Mouse (Mus musculus) CH12.LX (cell line): ENCODE results near the gene E2f2. TPM values are rescaled to one million over a fixed set of nuclear protein-coding genes. Genes with fewer than 3 reads are reported as not detected.

Experiments
- DNase-seq: peaks from one replicate; pipeline ENCODE4 v3.0.0-alpha.2; 2013; ENCODE audit errors: extremely low read depth
- H3K27ac ChIP-seq: 2 replicates; pipeline ENCODE4 v1.5.1; 2012; ENCODE audit warnings: low read depth, mild to moderate bottlenecking, control low read depth, moderate library complexity; ENCODE audit not compliant: insufficient read depth
- H3K27me3 ChIP-seq: replicated peaks from 2 replicates; pipeline ENCODE3; 2012; ENCODE audit warnings: inconsistent platforms
- H3K36me3 ChIP-seq, 2 experiments: replicated peaks in 1 of 2; 2 replicates each; pipeline versions ENCODE3 to v1.6.1; 2012; ENCODE audit warnings: inconsistent platforms in 1 of 2, low read length in 1 of 2, mild to moderate bottlenecking in 1 of 2, mixed read lengths in 1 of 2, moderate library complexity in 1 of 2; ENCODE audit not compliant: control insufficient read depth in 1 of 2, insufficient read depth in 1 of 2
- H3K4me1 ChIP-seq, 2 experiments: 2 replicates each; pipeline ENCODE4 v1.6.1; 2012; ENCODE audit warnings: inconsistent platforms in 1 of 2, moderate library complexity in 1 of 2; ENCODE audit not compliant: insufficient read depth in 2 of 2, control insufficient read depth in 1 of 2
- H3K4me2 ChIP-seq: 2 replicates; pipeline ENCODE4 v1.6.1; 2012; ENCODE audit warnings: low read depth, mild to moderate bottlenecking, control low read depth; ENCODE audit not compliant: poor library complexity, insufficient read depth, severe bottlenecking
- H3K4me3 ChIP-seq, 3 experiments: fragments of 150-350 bp in 1 of 3; sonication (generic) in 1 of 3; replicated peaks in 1 of 3; 2 replicates each; pipeline versions ENCODE3 to v1.5.1; 2011 to 2012; ENCODE audit warnings: low read depth in 2 of 3, low read length in 2 of 3, mild to moderate bottlenecking in 2 of 3, moderate library complexity in 2 of 3, control low read depth in 1 of 3, improper control_type of control experiment in 1 of 3, inconsistent platforms in 1 of 3, mixed read lengths in 1 of 3; ENCODE audit not compliant: poor library complexity in 1 of 3
- H3K79me2 ChIP-seq: replicated peaks from 2 replicates; pipeline ENCODE4 v1.6.1; 2012; ENCODE audit warnings: mild to moderate bottlenecking, moderate library complexity; ENCODE audit not compliant: control insufficient read depth, poor library complexity, insufficient read depth, severe bottlenecking; ENCODE audit errors: extremely low read depth
- H3K9ac ChIP-seq: 2 replicates; pipeline ENCODE4 v1.6.1; 2012; ENCODE audit warnings: low read depth, mild to moderate bottlenecking, control low read depth, moderate library complexity; ENCODE audit not compliant: insufficient read depth
- H3K9me3 ChIP-seq: replicated peaks from 2 replicates; pipeline ENCODE3; 2012; ENCODE audit warnings: low read length, inconsistent platforms, mixed read lengths
- BHLHE40 ChIP-seq: IDR thresholded peaks from 2 replicates; pipeline ENCODE4 v1.6.1; 2011; ENCODE audit warnings: mild to moderate bottlenecking, low read depth, low read length, improper control_type of control experiment
- CHD1 ChIP-seq: IDR thresholded peaks from 2 replicates; pipeline ENCODE4 v1.6.1; 2012; ENCODE audit warnings: low read depth, low read length, improper control_type of control experiment, inconsistent platforms
- CHD2 ChIP-seq: IDR thresholded peaks from 2 replicates; pipeline ENCODE4 v1.6.1; 2011; ENCODE audit warnings: low read length, improper control_type of control experiment
- ELF1 ChIP-seq: IDR thresholded peaks from 2 replicates; pipeline ENCODE4 v1.6.1; 2014; ENCODE audit warnings: low read depth, mild to moderate bottlenecking, inconsistent platforms, low read length, improper control_type of control experiment
- EP300 ChIP-seq: IDR thresholded peaks from 2 replicates; pipeline ENCODE4 v1.6.1; 2011; ENCODE audit warnings: low read length, improper control_type of control experiment
- ETS1 ChIP-seq: conservative IDR thresholded peaks from 2 replicates; pipeline ENCODE4 v1.6.1; 2012; ENCODE audit warnings: low read depth, mild to moderate bottlenecking, inconsistent platforms, low read length, improper control_type of control experiment, moderate library complexity
- GABPA ChIP-seq: IDR thresholded peaks from 2 replicates; pipeline ENCODE4 v1.6.1; 2012; ENCODE audit warnings: low read depth, low read length, improper control_type of control experiment, inconsistent platforms; ENCODE audit not compliant: insufficient replicate concordance
- HCFC1 ChIP-seq: IDR thresholded peaks from 2 replicates; pipeline ENCODE4 v1.6.1; 2012; ENCODE audit warnings: low read depth, mild to moderate bottlenecking, inconsistent platforms, low read length, improper control_type of control experiment
- IRF4 ChIP-seq: IDR thresholded peaks from 2 replicates; pipeline ENCODE4 v1.6.1; 2014; ENCODE audit warnings: low read depth, mild to moderate bottlenecking, inconsistent platforms, low read length, improper control_type of control experiment
- MAFK ChIP-seq: IDR thresholded peaks from 2 replicates; pipeline ENCODE4 v1.6.1; 2011; ENCODE audit warnings: low read length, improper control_type of control experiment; ENCODE audit not compliant: insufficient replicate concordance
- MAX ChIP-seq: IDR thresholded peaks from 2 replicates; pipeline ENCODE4 v1.6.1; 2011; ENCODE audit warnings: low read length, improper control_type of control experiment
- MEF2A ChIP-seq: IDR thresholded peaks from 2 replicates; pipeline ENCODE4 v1.6.1; 2014; ENCODE audit warnings: low read depth, mild to moderate bottlenecking, inconsistent platforms, low read length, improper control_type of control experiment, borderline replicate concordance
- MXI1 ChIP-seq: IDR thresholded peaks from 2 replicates; pipeline ENCODE4 v1.6.1; 2011; ENCODE audit warnings: mild to moderate bottlenecking, low read depth, low read length, improper control_type of control experiment
- NELFE ChIP-seq: IDR thresholded peaks from 2 replicates; pipeline ENCODE4 v1.6.1; 2011; ENCODE audit warnings: low read depth, low read length, improper control_type of control experiment
- NRF1 ChIP-seq: IDR thresholded peaks from 2 replicates; pipeline ENCODE4 v1.6.1; 2014; ENCODE audit warnings: low read depth, mild to moderate bottlenecking, inconsistent platforms, low read length, improper control_type of control experiment, moderate library complexity
- POLR2A ChIP-seq: IDR thresholded peaks from 2 replicates; pipeline ENCODE4 v1.6.1; 2011; ENCODE audit warnings: low read depth, mild to moderate bottlenecking, improper control_type of control experiment, low read length
- POLR2AphosphoS2 ChIP-seq: IDR thresholded peaks from 2 replicates; pipeline ENCODE4 v1.6.1; 2011; ENCODE audit warnings: low read depth, low read length, improper control_type of control experiment
- RAD21 ChIP-seq: IDR thresholded peaks from 2 replicates; pipeline ENCODE4 v1.6.1; 2011; ENCODE audit warnings: low read depth, mild to moderate bottlenecking, low read length, improper control_type of control experiment, moderate library complexity
- RCOR1 ChIP-seq: conservative IDR thresholded peaks from 2 replicates; pipeline ENCODE4 v1.6.1; 2012; ENCODE audit warnings: low read depth, mild to moderate bottlenecking, inconsistent platforms, low read length, improper control_type of control experiment
- SMC3 ChIP-seq: IDR thresholded peaks from 2 replicates; pipeline ENCODE4 v1.6.1; 2011; ENCODE audit warnings: low read depth, low read length, improper control_type of control experiment
- TBP ChIP-seq: conservative IDR thresholded peaks from 2 replicates; pipeline ENCODE4 v1.6.1; 2011; ENCODE audit warnings: low read depth, low read length, improper control_type of control experiment
- TCF12 ChIP-seq: IDR thresholded peaks from 2 replicates; pipeline ENCODE4 v1.6.1; 2014; ENCODE audit warnings: low read depth, mild to moderate bottlenecking, inconsistent platforms, low read length, improper control_type of control experiment
- USF1 ChIP-seq: IDR thresholded peaks from 2 replicates; pipeline ENCODE4 v1.6.1; 2014; ENCODE audit warnings: low read depth, mild to moderate bottlenecking, inconsistent platforms, low read length, improper control_type of control experiment
- USF2 ChIP-seq: conservative IDR thresholded peaks from 2 replicates; pipeline ENCODE4 v1.6.1; 2011; ENCODE audit warnings: low read depth, low read length, improper control_type of control experiment
- ZC3H11A ChIP-seq: IDR thresholded peaks from 2 replicates; pipeline ENCODE4 v1.6.1; 2012; ENCODE audit warnings: low read depth, mild to moderate bottlenecking, inconsistent platforms, low read length, improper control_type of control experiment
- ZMIZ1 ChIP-seq: IDR thresholded peaks from 2 replicates; pipeline ENCODE4 v1.6.1; 2012; ENCODE audit warnings: low read depth, mild to moderate bottlenecking, inconsistent platforms, low read length, improper control_type of control experiment
- ZNF384 ChIP-seq: IDR thresholded peaks from 2 replicates; pipeline ENCODE4 v1.6.1; 2012; ENCODE audit warnings: low read depth, low read length, improper control_type of control experiment, inconsistent platforms
- dilution Hi-C: fragments of 300-500 bp; cut with MboI; formaldehyde crosslinking; loops from 2 replicates; pipeline ENCODE4 v1.14.3; 2020; ENCODE audit warnings: low sequenced_read_pairs; ENCODE audit not compliant: extremely low pct_unique_long_range_greater_than_20kb, extremely low pct_ligation_motif_present
- in situ Hi-C: fragments of 300-500 bp; cut with MboI; formaldehyde crosslinking; loops from 3 replicates; pipeline ENCODE4 v1.14.3; 2019; ENCODE audit warnings: low sequenced_read_pairs, low pct_ligation_motif_present, low pct_unique_long_range_greater_than_20kb, mixed read lengths
- polyA plus RNA-seq: library from polyadenylated mRNA; unstranded; fragments of >175 nt; gene quantifications from 2 replicates; pipeline ENCODE4 v1.2.1, GENCODE M21; 2012; ENCODE audit warnings: low read depth; ENCODE audit not compliant: insufficient read length
- total RNA-seq, 2 experiments: library from RNA; depleted of rRNA; stranded (reverse); fragments of 300-350 nt in 1 of 2; fragments of >200 nt in 1 of 2; gene quantifications; 2 replicates each; pipeline ENCODE4 v1.2.3; 2012 to 2014

The E2f2 gene
- total and polyA plus RNA-seq, 3 experiments, result 3.9 to 7.2 (median 4.4) TPM

DNA sequence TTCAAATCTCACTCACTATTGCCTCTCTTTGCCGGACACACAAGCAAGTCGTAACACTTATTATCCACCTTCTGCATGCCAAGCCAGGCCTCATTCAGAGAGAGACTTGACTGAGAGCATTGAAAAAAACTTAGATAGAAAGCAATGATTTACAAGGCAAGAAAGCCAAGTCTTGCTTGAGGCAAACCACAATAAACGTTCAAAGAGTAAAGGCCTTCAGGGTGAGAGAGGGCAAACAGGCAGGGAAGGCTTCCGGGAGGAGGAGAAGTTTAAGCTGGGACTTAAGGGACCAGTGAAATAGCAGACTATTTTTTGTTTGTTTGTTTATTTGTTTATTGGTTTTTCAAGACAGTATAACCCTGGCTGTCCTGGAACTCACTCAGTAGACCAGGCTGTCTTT lies 1.8 kb upstream of the E2f2 start:
- Histone ChIP-seq H3K4me2 (no peak overlapping the region), H3K9me3 (no peaks in the 10 kb centered on the region), H3K36me3 (peaks cover 0 to 4% of the 10 kb centered on the region in 2 experiments), H3K4me1 (peaks cover 10 to 24% of the 10 kb centered on the region in 2 experiments), H3K27me3 (peaks cover 9% of the 10 kb centered on the region), H3K4me3 (no peak overlapping the region), H3K79me2 (peaks cover 22% of the 10 kb centered on the region), H3K27ac (no peak overlapping the region), H3K9ac (no peak overlapping the region)
- DNase-seq, result no peak
- in situ Hi-C loops, result no loop called here
- dilution Hi-C loops, result no loop called here
- TF ChIP-seq ZNF384, result no peak
- no peak for TF ChIP-seq HCFC1
- TF ChIP-seq IRF4, result no peak
- no peak for TF ChIP-seq POLR2A
- no peak for TF ChIP-seq MEF2A
- TF ChIP-seq NELFE, result no peak
- no peak for TF ChIP-seq MAFK
- no peak for TF ChIP-seq USF2
- TF ChIP-seq SMC3, result no peak
- TF ChIP-seq NRF1, result no peak
- no peak for TF ChIP-seq TCF12
- TF ChIP-seq CHD2, result no peak
- TF ChIP-seq MXI1, result no peak
- no peak for TF ChIP-seq ZMIZ1
- TF ChIP-seq USF1, result no peak
- no peak for TF ChIP-seq GABPA
- no peak for TF ChIP-seq ZC3H11A
- no peak for TF ChIP-seq POLR2AphosphoS2
- TF ChIP-seq RAD21, result no peak

DNA sequence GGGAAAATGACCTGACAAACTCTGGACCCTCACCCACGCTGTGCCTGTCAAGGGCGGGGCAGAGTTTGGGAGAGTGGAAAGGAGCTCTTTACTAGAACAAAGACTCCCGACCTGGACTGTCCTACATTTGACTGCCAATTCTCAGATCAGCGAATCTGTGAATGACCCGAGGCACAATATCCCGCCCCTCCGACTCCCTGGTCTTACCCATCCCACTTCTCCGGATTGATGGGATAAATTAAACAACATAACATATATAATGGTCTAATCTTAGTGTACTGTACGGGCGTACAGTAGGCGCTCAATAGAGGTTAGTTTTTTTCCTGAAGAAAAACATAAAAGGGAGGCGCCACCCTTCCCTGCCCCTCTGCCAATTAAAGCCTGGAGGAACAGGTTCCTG lies 739 bp upstream of the E2f2 start:
- DNase-seq, result no peak
- in situ Hi-C loops (no loop called here), dilution Hi-C loops (no loop called here)
- Histone ChIP-seq H3K4me2 (peak overlapping the region; percentile 86), H3K36me3 (peaks cover 0 to 4% of the 10 kb centered on the region in 2 experiments), H3K9me3 (no peaks in the 10 kb centered on the region), H3K27ac (no peak overlapping the region), H3K4me3 (peak overlapping the region in 1 of 3 experiments; percentile 47), H3K27me3 (peaks cover 9% of the 10 kb centered on the region), H3K4me1 (peaks cover 15 to 35% of the 10 kb centered on the region in 2 experiments), H3K9ac (peak overlapping the region; percentile 77), H3K79me2 (peaks cover 29% of the 10 kb centered on the region)
- TF ChIP-seq EP300, result no peak
- TF ChIP-seq BHLHE40, result no peak
- no peak for TF ChIP-seq MEF2A
- TF ChIP-seq CHD1, result no peak
- TF ChIP-seq TCF12, result no peak
- no peak for TF ChIP-seq ETS1
- no peak for TF ChIP-seq TBP
- TF ChIP-seq MAFK, result no peak
- TF ChIP-seq RCOR1, result no peak
- no peak for TF ChIP-seq ELF1
- no peak for TF ChIP-seq MAX
- no peak for TF ChIP-seq GABPA
- TF ChIP-seq ZC3H11A, result no peak
